Mouse (Mus musculus) urinary bladder, postnatal 4 days (tissue): ENCODE results near the gene Tmem171.
A peak's percentile ranks its signal among the peaks of the same experiment; 100 is the strongest.

ENCODE experiments used
- DNase-seq, 2 experiments: peaks; one replicate each; pipeline ENCODE4 v3.0.0; 2021 to 2022; ENCODE audit warnings: low spot score in 2 of 2

The Tmem171 gene

DNA sequence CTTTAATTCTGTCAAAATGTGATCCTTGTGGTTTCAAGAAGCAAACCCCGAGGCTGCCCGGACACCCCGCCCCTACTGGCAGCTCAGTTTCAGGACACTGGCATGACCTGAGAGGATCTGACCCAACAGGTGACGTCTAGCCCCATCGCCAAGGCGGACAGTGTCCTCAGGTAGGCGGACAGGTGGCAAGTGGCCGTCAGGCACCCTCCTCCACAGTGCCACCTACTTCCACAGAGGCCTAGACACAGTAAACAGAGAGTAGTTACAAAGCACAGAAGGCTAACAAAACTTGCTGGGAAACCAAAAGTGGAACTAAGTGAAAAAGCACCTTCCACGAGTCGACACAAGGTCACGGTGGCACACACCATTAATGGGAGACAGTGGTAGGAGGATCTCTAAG is 1.3 kb downstream of the Tmem171 start:
- no peak for DNase-seq

DNA sequence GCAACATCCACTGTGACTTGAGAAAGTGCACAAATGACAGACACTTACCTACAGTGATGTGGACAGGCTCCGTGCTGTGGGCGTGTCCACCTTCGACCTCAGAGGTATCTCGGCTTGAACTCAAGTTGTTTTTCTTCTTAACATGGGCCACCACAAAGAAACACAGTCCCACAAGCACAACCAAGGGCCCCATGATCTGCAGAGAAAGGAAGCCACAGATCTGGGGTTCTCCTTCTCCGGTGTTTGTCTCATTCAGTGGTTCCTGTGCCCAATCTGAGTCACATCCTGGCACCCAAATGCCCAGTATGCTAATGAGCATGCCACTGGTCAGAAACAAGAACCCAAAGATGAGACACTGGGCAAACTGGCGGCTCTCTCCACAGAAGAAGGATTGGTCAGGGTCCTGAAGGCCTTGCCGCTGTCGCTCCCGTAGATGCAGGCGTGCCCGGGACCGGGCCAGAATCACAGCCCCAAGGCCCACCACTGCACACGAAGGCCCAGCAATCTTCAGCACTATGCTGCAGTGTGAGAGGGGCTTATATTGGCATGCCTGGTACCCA is 2.6 kb downstream of the Tmem171 start:
- no peak for DNase-seq

DNA sequence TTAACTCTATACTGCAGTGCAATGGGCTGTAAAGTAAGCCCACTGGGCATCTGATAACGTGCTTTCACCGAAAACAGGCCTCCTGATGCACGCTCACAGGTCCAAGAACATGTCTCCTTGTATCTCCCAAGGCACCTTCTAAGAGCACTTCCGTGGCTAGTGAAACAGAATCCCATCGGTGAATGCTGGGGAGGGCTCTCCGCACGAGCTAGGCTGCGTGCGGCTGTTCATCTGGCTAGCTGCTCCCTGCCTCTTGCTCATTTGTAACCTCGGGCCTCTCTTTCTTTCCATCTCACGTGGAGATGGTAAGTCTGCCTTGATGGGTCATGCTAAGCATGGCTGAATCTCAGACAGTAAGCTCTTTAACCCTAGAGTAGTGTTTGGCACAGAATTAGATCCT is 3.7 kb downstream of the Tmem171 start:
- no peak for DNase-seq

DNA sequence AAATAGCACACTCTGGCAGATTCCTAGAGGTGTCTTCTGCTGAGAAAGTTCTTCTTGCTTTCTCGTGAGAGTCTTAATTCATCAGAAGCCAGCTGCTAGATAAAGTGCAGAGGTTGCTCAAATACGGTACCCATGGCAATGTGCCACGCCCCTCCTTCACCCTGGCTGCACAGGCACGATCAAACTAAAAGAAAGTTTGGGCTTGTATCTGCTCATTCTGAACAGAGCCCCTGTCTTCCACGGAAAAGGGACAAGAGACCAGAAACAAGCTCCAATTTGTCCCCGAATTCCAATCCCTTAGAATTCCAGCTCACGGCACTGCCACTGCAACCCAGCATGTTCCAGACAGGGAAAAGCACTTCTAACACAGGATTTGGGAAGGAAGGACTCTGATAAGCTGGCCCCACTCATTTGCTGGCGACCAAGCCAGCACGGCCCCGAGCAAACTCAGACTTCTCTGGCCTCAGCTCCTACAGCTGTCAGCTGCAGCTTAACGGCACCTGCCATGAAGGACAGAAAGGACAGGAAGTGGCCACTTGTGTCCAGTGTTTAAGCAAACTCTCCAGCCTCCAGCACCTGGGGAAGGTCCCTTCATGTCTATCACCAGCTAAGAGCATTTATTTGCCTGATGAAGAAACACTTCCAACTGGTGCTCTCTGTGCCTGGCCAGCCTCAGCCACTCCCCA is 4.9 kb downstream of the Tmem171 start:
- DNase-seq: no peak

DNA sequence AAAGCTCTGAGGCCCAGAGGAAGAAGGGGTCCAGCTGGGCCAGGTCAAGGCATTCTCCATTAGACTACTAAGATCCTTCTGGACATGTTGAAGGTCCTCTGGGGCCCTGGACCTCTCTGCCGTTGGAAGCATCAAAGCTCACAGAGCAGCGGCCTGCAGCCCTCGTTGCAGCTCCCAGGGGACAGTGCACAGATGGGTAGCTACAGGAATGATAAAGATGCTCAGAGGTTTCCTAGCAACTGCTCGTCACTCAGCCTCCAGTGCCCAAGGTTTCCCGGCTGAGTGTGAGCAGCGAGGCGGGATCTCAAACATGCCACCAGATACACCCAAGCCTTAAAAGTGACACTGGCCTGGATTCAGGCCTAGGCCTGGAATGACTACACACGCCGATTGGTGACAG is 6.7 kb downstream of the Tmem171 start:
- no peak for DNase-seq

DNA sequence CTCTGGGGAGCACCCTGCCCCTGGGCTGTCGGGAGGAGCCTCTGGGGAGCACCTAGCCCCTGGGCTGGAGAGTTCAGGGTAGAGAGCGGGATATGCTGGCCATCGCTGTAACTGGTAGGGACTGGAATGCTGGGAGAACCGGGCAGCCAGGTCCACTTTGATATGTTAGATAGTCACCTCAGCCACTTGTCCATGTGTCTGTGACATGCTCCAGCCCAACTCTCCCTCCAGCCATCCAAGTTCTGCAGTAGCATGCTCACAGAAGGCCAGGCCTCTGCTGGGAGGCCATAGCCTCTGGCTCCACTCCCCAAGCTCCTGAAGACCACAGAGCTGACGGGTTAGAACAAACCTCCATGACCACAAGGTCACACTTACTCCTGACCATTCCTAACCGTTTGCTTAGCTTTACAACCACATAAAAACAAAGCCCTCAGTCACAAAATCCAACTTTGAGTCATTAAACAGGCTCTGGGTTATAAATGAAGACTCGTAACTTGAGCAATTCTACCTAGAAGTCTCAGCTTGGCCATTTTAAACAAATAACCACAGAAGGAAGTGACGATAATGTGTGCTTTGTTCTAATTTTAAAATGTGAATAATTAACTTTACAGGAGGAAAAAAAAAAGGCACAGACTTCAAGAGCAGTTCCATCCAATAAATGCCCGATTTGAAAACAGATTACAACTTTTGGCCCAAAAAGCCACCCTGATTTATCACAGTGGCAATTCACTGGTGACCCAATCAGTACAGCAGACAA is 10.3 kb downstream of the Tmem171 start:
- no peak for DNase-seq

DNA sequence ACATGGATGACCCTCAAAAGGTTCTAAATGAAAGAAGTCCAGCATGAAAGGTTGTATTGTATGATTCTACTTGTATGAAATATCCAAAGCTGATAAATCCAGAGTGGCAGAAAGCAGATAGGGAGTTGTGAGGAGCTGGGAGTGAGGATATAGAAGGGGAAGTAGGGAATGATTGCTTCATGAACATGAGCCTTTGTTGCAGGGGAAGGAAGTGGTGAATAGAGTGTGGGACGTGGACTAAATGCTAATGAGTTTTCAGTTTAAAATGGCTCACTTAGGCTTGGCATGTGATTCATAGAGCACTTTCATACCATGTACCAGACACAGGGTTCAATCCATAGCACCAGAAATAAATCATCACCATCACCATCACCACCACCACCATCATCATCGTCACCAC is 11.2 kb downstream of the Tmem171 start:
- no peak for DNase-seq

DNA sequence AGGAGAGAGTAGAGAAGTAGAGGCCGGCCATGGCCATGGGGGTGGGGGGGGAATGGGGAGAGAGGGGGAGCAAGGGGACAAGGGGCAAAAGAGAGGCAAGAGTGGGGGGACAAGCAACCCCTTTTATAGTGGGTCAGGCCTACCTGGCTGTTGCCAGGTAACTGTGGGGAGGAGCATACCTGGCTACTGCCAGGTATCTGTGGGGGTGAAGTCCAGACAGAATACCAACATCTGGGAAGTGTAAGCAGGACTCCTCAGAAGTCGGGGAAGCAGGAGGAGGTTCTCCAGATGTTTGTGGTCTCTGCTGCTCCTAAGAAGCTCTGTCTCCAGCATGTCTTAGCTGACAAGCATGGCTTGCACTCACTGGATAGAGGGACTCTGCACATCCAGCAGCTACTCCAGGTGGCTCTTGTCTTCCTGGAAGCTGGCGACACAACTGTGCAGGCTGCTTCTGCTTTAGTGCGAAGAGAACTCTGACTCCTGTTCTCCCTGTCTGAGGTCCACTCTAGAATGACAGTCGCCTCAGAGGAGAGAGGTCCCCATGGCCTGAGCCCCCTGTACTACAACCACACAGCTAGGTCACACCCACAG is 14.1 kb downstream of the Tmem171 start:
- no peak for DNase-seq

DNA sequence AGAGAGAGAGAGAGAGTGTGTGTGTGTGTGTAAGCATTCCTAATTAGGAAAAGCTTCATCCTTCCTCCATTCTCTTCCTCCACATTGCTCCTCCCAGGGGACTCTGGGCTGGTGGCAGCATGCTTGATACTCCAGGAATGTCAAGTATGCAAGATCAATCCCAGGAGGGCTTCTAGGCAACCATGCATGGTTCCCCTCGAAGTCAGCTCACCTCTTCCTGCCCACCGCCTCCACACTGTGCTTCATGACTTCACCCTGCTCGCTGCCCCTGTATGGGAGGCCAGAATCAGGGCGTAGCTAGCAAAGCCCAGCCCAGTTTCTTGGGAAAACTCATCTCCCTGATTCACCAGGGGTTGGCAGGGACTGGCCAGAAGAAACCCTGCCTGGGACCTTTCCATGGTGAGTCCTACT is 15.0 kb downstream of the Tmem171 start:
- DNase-seq: no peak

DNA sequence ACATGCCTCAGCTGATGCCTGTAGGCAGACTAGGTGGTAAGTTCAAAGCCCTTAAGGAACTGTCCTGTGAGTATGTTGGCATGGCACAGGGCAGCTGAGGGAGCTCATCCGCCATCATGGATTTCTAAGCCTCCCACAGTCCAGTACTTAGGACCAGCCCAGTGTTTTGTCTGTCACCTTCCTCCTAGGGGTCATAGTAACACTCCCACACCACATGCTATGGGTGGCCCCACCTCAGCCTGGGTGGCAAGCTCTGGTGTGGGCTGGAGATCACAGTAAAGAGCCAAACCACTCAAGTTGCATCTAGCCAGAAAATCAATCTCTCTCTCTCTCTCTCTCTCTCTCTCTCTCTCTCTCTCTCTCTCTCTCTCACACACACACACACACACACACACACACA is 15.4 kb downstream of the Tmem171 start:
- no peak for DNase-seq

DNA sequence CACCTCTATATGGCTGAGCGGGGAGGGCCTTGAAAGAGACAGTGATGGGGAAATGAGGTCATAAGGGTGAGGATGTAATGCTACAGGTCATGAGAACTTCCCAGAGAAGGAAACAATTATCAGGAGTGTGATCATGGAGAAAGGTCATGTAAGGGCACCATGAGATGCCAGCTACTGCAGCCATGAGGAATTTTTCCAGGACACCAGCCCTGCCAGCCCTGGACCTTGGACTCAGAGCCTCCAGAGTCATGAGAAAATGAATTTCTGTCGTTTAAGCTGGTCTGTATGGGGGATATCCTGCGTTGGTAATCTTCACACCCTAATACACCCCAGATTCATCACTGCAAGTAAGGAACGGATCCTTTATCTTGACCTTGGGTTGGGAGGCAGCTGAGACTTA is 20.7 kb downstream of the Tmem171 start:
- no peak for DNase-seq

DNA sequence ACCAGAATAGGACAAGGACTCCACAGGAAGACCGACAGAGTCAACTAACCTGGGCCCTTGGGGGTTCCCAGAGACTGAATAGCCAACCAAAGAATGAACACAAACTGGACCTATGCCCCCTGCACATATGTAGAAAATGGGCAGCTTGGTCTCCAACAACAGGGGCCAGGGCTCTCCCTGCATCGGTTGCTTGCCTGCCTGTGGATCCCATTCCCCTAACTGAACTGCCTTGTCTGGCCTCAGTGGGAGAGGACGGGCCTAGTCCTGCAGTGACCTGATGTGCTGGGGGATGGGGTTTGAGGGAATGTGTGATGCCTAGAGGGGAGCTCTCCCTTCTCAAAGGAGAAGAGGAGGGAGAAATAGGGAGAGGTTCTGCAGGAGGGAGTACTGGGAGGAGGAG is 25.3 kb downstream of the Tmem171 start:
- DNase-seq: no peak

DNA sequence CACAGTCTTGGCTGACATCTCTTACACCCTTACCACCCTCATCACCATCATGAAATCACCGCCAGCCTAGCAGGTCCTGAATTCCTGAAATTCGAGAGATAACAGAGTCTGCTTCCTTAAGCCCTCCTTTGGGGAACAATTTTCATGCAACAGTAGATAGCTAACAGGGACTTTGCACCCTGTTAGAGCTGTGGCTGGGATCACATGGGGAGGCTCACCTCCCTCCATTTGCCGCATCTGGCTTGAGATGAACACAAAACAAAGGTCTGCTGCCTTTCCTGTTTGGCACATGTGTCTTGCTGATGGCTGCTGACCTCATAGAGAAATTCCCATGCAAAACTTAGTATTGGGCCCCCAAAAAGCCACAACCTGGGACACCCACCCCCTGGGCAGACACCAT is 27.3 kb downstream of the Tmem171 start:
- DNase-seq: no peak

DNA sequence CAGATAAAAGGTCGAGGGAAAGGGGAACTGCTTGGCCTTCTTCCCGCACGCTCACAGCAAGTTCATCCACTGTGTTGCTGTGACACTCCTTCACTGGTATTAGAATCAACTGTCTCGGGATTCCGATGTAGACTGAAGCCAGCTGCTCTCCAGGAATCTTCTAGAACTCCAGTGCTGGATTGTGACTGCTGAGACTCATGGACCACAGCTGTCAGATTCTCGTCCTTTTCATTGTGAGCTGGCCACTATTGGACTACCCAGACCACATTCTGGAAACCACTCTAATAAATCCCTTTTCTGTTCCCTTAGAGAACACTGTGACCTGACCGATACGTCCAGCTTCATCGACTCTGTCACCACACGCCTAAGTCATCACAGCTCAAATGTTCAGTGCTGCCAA is 29.4 kb downstream of the Tmem171 start:
- no peak for DNase-seq

DNA sequence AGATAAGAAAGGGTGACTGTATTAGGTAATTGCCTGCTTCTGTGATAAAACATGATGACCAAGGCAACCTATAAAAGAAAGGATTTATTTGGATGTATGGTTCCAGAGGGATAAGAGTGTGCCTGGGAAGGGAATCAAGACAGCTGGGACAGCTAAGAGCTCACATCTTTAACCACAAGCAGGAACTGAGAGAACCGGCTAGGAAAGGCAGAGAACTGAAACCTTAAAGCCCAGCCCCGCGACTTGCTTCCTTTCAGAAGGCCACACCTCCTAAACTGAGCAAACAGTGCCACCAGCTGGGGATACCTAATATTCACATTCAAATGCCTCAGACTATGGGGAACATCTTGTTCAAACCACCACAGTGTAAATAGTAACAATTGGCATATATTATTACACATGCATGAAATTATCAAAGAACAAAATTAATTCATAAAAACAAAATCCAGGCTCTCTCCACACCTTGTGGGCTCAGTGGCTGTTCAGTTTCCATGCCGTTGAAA is 32.4 kb downstream of the Tmem171 start:
- DNase-seq: no peak

DNA sequence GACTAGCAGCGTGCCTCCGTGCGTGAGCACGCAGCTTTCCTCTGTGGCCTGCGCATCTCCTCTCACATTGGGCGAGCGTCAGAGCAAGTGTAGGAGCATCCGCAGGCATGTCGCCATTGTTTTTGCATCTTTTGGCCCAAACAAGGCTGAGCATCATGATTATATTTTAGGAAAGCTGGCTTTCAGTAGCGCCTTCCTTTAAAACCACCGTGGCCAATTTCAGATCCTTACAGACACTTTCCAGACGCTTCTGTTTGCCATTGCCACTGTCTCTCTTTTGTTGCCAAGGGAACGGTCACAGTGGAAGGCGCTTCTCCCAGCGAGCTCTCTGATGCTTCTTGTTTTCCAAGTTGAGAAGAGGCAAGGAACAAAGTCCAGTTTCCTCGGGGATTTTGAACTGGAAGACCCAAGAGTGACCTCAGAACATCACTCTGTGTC is 38.6 kb downstream of the Tmem171 start:
- DNase-seq: no peak

DNA sequence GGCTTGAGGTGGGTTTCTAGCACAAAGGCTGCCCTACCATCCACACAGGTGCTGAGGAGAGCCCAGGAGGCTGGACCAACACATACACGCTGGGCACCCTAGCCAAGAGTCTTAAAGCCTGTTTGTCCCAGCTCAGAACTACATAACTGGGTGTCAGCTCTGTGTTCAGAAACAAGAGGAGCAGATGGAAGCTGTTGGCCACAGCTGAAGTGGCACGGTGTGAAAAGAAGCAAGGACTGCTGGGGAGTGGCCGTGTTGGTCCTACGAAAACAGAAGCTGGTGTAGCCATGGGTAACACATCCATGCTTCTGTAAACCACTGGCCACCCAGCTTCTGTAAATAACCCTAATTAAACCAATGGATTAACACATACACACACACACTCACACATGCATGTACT is 39.3 kb downstream of the Tmem171 start:
- DNase-seq: no peak

DNA sequence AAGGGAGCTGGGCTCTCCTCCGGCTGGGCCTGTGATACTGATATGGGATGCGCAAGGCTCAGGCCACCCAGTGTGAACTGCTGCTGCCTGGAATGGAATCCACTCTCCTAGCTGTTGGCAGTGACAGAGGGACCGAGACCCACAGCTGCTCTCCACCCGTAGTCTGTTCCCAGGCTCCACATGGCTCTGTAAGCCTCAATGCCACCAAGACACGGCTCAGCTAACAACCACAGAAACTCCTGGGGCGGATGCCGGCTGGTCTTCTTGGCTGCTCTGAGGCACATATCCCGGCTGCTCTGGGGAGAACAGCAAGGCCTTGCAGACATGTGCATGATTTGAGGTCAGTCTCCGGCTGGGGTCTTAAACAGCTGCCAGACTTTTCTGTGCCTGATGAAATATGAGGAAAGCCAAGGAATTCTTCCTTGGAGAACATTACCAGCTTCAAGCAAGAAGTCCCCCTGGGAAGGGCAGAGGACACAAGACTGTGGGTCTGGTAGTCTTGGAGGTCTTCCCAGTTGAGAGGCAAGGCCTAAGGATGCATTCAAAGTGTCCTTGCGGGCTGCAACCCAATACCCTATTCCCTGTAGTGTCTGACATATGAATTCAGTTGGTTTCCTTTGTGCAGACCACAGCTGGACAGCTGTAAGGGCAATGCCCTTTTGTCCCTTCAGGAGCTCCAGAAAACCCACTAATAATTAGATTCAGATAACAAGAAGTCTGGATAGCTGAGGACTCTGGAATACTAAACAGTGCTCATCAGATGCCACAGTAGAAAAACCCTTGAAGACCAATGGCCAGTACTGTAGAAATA is 40.3 kb downstream of the Tmem171 start:
- DNase-seq: peak in 1 of 2 experiments; percentile 54

DNA sequence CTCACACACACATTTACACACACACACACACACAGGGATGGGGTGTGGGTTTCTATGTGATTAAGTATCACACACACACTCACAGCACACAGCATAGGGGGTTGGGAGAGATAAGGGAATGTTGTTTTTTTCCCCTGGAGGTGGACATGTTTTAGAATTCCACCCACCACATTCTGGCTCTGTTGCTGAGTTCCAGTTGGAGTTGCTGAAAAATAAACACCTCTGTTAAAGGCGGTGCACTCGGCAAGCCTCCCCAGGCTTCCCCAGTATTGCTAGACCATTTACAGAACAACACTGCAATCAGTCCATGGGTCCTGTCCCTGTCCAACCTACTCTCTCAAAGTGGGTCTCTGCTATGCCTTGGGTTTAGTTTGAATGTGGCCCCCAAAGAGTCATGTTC is 42.4 kb downstream of the Tmem171 start:
- DNase-seq: no peak

DNA sequence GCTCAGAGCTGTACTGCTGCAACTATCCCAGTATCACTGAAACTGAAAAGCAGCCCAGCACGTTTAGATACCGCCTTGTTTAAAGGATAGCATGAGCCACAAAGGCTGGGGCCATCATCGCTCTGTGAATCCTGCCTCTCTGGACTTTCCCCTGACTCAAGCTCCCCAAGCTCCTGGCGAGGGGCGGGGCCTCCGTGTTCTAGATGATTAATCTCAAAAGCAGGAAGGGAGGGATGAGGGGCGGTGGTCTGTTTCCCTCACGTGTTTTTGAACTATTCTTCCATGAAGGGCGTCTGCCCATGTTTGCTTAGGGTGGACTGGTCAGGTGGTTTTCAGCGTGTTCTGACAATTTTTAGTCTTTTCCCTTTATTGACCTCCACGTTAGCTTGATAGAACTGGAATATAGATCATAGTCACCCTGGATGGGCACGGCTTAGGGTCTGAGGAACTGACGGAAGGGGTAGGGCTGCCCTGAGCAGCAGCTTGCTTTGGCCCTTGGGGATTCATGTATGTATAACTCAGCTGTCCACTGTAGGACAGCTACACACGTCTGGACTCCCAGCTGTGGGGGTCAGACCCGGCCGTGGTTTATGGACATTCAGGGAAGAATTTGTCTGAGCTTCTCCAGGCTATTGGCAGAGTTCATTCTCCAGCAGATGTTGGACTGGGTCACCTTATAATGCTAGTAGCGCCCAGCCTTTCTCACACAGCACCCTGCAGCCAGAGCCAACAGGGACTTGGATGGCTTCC is 43.2 kb downstream of the Tmem171 start:
- DNase-seq: no peak
